Mouse (Mus musculus) hindbrain, embryonic 16.5 days (tissue): Measurements from ENCODE around the gene Ccdc167. TPM values are rescaled to one million over a fixed set of nuclear protein-coding genes. Genes with fewer than 3 reads are reported as not detected.

Experiments used
- ATAC-seq: fragments of 200-750 bp; cut with Nextera tagmentation; 2 replicates; pipeline ENCODE4 v1.8.0; 2017; ENCODE audit warnings: moderate TSS enrichment, moderate library complexity
- H3K27ac ChIP-seq: fragments of 300-500 bp; sonication (generic); 2 replicates; pipeline ENCODE4 v1.5.1; 2014; ENCODE audit warnings: low read depth, mild to moderate bottlenecking, control low read depth, low read length, moderate library complexity
- H3K27me3 ChIP-seq: fragments of 300-500 bp; sonication (generic); replicated peaks from 2 replicates; pipeline ENCODE4 v1.6.1; 2014; ENCODE audit warnings: low read length; ENCODE audit not compliant: control insufficient read depth, insufficient read depth
- H3K36me3 ChIP-seq: fragments of 300-500 bp; sonication (generic); 2 replicates; pipeline ENCODE4 v1.6.1; 2014; ENCODE audit warnings: mild to moderate bottlenecking, low read length, moderate library complexity, mixed read lengths; ENCODE audit not compliant: control insufficient read depth, insufficient read depth
- H3K4me1 ChIP-seq: fragments of 300-500 bp; sonication (generic); 2 replicates; pipeline ENCODE4 v1.6.1; 2014; ENCODE audit warnings: low read depth, low read length; ENCODE audit not compliant: control insufficient read depth, insufficient read depth
- H3K4me2 ChIP-seq: fragments of 300-500 bp; sonication (generic); 2 replicates; pipeline ENCODE4 v1.6.1; 2014; ENCODE audit warnings: mild to moderate bottlenecking, low read length, control low read depth, moderate library complexity
- H3K4me3 ChIP-seq: fragments of 300-500 bp; sonication (generic); 2 replicates; pipeline ENCODE4 v1.5.1; 2014; ENCODE audit warnings: mild to moderate bottlenecking, low read length, control low read depth, moderate library complexity
- H3K9ac ChIP-seq: fragments of 300-500 bp; sonication (generic); 2 replicates; pipeline ENCODE4 v1.6.1; 2014; ENCODE audit warnings: low read depth, mild to moderate bottlenecking, control low read depth, low read length, moderate library complexity
- H3K9me3 ChIP-seq: fragments of 300-500 bp; sonication (generic); 2 replicates; pipeline ENCODE4 v1.6.1; 2014; ENCODE audit warnings: mild to moderate bottlenecking, low read length, moderate library complexity; ENCODE audit not compliant: control insufficient read depth
- WGBS: fragments of 180-500 bp; shearing (Covaris S2); extraction: QIAGEN DNeasy Blood & Tissue Kit; methylation state at CpG from one replicate; pipeline ENCODE4 v1.1.7; 2014; 5-methylcytosine and 5-hydroxymethylcytosine counted together
- polyA plus RNA-seq: library from polyadenylated mRNA; unstranded; fragments of >200 nt; fragmentation: Nextera tagmentation; extraction: Ambion mirVana; gene quantifications from 2 replicates; pipeline ENCODE4 v1.2.1, GENCODE M21; 2015

Ccdc167 gene
- polyA plus RNA-seq, 1 experiment from 2014 or later = 9.3 TPM

DNA sequence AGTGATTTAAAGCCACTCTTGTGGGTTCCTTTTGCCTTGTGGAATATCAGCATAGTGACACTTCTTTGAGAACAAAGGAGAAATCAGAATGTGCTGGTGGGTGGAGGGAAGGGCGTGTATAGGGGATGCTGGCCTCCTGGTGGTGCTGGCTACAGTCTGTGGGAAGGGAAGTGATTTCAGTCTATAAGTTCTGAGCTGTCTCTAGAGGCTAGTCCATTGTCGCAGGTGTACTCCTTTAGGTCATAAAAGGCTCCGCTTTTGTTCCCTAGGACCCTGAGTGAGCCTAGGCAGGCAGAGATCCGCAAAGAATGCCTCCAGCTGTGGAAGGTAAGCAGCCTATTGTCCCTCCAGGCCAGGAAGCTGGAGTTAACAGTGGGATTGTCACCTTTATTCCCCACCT lies 22.3 kb downstream of the Ccdc167 start:
- H3K4me3 ChIP-seq = no peak overlapping the region
- no peaks in the 10 kb centered on the region for H3K4me1 ChIP-seq
- peaks cover 48% of the 10 kb centered on the region for H3K36me3 ChIP-seq
- no peak overlapping the region for H3K9ac ChIP-seq
- H3K27ac ChIP-seq = no peak overlapping the region
- no peaks in the 10 kb centered on the region for H3K27me3 ChIP-seq
- ATAC-seq = no peak
- no peaks in the 10 kb centered on the region for H3K9me3 ChIP-seq
- H3K4me2 ChIP-seq = no peak overlapping the region
- WGBS = 68% methylated on average over 4 of the region's 4 CpGs

DNA sequence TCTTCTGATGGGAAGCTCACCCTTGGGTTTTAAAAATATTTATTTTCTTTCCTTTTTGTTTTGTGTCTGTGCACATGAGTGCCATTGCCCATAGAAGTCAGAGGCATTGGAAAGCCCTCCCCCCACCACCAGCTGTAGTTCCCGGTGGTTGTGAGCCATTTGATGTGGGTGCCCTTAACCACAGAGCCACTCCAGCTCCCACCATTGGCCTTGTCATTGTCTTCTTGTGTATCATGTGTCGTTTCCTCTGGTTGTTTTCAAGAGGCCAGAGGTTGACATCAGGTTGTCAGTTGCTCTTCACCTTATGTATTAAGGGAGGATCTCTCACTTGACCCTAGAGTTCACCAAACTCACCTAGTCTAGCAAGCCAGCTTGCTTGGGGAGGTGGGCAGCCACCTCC lies 23.3 kb downstream of the Ccdc167 start:
- Histone ChIP-seq H3K27me3 (no peaks in the 10 kb centered on the region), H3K36me3 (peaks cover 51% of the 10 kb centered on the region), H3K9me3 (no peaks in the 10 kb centered on the region), H3K4me2 (no peak overlapping the region), H3K4me1 (no peaks in the 10 kb centered on the region), H3K9ac (no peak overlapping the region), H3K27ac (no peak overlapping the region), H3K4me3 (no peak overlapping the region)
- 76% methylated on average over 2 of the region's 2 CpGs for WGBS
- no peak for ATAC-seq

DNA sequence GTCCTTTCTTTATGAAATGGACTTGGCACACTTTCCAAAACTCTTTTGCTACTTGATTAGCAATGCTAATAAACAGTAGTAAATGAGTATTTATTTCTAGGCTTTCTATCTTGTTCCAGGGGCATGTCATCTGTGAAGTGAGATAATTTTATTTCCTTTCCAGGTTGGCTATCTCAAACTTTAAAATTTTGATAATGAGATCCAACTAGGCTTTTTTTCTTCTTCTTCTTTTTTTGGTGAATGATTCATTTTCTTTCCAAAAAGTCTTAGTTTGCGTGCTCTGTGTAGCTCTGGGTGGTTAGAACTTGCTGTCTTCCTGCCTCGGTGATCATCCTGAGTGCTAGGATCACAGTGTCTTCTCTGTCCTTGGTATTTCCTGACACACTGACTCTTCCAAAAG lies 24.0 kb downstream of the Ccdc167 start:
- no peak overlapping the region for H3K4me3 ChIP-seq
- H3K4me1 ChIP-seq = no peaks in the 10 kb centered on the region
- H3K4me2 ChIP-seq = no peak overlapping the region
- H3K27me3 ChIP-seq = no peaks in the 10 kb centered on the region
- no peak overlapping the region for H3K27ac ChIP-seq
- no peak for ATAC-seq
- peaks cover 49% of the 10 kb centered on the region for H3K36me3 ChIP-seq
- WGBS = 95% methylated on average over 2 of the region's 2 CpGs
- H3K9ac ChIP-seq = no peak overlapping the region
- H3K9me3 ChIP-seq = no peaks in the 10 kb centered on the region

DNA sequence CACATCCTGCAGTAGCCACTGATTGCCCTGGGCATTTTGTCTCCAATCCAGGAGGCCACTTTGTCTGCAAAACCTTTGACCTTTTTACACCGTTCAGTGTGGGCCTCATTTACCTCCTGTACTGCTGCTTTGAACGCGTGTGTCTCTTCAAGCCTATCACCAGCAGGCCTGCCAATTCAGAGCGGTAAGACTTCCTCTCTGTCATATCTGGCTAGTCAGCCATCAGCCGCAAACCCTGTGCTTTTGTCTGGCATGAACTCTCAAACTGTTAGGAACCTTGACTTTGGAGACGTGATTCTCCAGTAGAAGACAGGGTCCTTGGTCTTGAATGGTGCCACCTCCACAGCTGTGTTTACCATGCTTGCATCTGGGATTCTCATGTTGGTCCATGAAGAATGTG lies 26.6 kb downstream of the Ccdc167 start:
- Histone ChIP-seq H3K4me1 (no peaks in the 10 kb centered on the region), H3K27me3 (no peaks in the 10 kb centered on the region), H3K36me3 (peaks cover 44% of the 10 kb centered on the region), H3K4me3 (no peak overlapping the region), H3K4me2 (no peak overlapping the region), H3K9me3 (no peaks in the 10 kb centered on the region), H3K9ac (no peak overlapping the region), H3K27ac (no peak overlapping the region)
- WGBS = 78% methylated on average over 6 of the region's 6 CpGs
- ATAC-seq = no peak

DNA sequence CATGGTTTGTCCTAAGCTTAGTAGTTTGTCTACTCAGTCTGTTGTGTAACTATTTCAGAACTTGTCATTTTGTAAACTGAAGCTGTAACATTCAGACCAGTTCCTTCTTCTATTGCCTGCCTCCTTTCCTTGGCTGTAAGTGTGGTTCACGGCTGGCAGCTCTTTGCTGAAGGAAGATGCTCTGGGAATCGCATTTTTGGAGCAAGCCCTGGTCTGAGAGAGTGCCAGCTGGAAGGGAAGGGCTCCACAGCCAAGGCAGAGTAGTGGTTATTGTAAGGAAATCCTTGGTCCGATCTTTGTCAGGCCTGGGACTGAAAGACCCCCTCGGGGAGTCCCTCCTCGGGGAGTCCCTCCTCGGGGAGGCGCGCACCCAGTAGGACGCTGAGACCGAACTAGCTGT lies 28.2 kb downstream of the Ccdc167 start:
- Histone ChIP-seq H3K27me3 (no peaks in the 10 kb centered on the region), H3K36me3 (peaks cover 38% of the 10 kb centered on the region), H3K4me1 (no peaks in the 10 kb centered on the region), H3K4me3 (no peak overlapping the region), H3K9ac (no peak overlapping the region), H3K4me2 (no peak overlapping the region), H3K9me3 (no peaks in the 10 kb centered on the region), H3K27ac (no peak overlapping the region)
- WGBS = 91% methylated on average over 10 of the region's 10 CpGs
- no peak for ATAC-seq

DNA sequence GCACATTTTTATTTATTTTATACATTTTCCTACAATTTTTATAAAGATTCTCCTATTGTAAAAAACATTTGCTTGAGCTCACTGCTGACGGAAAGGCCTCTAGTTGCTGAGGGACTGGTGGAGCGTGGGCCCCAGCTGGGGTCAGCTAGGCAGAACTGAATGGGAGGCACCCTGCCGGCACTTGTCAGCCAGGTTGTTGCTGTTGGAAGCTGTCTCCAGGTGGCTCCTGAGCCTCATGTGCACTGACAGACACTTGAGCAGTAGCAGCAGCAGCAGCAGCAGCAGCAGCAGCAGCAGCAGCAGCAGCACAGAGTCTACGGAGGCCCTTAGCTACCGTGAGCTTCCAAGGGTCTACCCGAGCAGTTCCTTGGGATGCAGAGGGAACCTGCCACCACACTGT lies 29.5 kb downstream of the Ccdc167 start:
- no peak overlapping the region for H3K4me3 ChIP-seq
- WGBS = 75% methylated on average over 6 of the region's 6 CpGs
- H3K27ac ChIP-seq = no peak overlapping the region
- no peaks in the 10 kb centered on the region for H3K27me3 ChIP-seq
- H3K4me2 ChIP-seq = no peak overlapping the region
- no peaks in the 10 kb centered on the region for H3K9me3 ChIP-seq
- H3K4me1 ChIP-seq = no peaks in the 10 kb centered on the region
- H3K9ac ChIP-seq = no peak overlapping the region
- H3K36me3 ChIP-seq = peaks cover 37% of the 10 kb centered on the region
- ATAC-seq = no peak

DNA sequence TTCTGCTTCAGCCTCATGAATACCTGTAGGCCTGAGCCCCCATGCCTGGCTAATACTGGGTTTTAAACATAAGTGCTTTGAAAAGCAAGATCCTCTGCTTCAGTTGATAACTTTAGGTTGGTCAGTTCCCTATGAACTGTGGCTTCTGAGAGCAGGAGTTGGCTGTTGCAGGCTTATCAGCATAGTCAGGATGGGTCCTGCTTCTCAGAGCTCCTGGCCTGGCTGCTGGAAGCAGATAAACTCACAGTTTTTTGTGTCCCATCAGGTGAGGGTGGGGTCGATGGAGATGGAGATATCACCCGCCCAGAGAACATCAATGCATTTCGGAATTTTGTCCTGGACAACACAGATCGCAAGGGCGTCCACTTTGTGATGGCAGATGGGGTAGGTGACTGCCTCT lies 30.1 kb downstream of the Ccdc167 start:
- 98% methylated on average over 5 of the region's 5 CpGs for WGBS
- Histone ChIP-seq H3K9ac (no peak overlapping the region), H3K36me3 (peaks cover 40% of the 10 kb centered on the region), H3K27ac (no peak overlapping the region), H3K9me3 (no peaks in the 10 kb centered on the region), H3K4me2 (no peak overlapping the region), H3K4me1 (no peaks in the 10 kb centered on the region), H3K27me3 (no peaks in the 10 kb centered on the region), H3K4me3 (no peak overlapping the region)
- no peak for ATAC-seq

DNA sequence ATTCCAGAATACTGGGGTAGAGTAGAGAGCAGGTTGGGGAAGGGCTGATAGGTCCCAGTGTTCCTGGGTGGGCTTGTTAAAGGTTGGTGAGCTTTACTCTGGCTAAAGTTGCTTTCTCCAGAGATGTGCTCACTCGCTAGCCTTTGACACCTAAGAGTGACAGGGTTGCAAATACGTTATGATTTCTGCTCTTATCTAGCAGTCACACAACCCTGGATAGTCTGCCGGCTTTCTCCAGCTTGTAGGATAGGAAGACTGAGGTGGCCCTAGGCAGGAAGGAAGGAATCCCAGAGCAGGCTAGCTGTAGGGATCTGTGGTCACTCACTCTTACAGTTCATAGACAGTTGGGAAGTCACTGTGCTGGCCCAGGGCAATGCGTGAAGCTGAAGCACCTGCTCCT lies 32.6 kb downstream of the Ccdc167 start:
- Histone ChIP-seq H3K27me3 (no peaks in the 10 kb centered on the region), H3K4me3 (no peak overlapping the region), H3K4me2 (no peak overlapping the region), H3K9me3 (no peaks in the 10 kb centered on the region), H3K27ac (no peak overlapping the region), H3K4me1 (no peaks in the 10 kb centered on the region; the same call in 1 of the 2 replicates), H3K36me3 (peaks cover 22% of the 10 kb centered on the region), H3K9ac (no peak overlapping the region)
- WGBS = 94% methylated on average over 4 of the region's 4 CpGs
- no peak for ATAC-seq

DNA sequence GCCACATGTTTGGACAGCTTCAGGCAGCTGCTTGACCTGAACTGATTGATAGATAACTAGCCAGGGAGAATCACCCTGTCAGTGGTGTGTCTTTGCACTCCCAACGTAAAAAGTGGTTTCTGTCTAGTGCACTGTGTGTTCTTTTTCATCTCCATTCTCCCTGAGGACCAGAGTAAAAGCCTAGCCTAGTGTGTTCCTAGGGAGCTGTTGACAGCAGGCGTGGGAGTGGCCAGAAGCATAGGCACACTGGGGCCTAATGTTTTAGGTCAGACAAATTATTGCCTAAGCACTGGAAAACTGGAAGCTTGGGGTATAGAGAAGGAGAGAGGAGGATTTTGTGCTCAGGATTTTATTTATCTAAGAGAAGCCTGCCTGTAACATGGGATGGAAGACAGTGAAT lies 33.7 kb downstream of the Ccdc167 start:
- Histone ChIP-seq H3K27ac (no peak overlapping the region), H3K4me1 (no peaks in the 10 kb centered on the region; the same call in 1 of the 2 replicates), H3K36me3 (peaks cover 23% of the 10 kb centered on the region), H3K9me3 (no peaks in the 10 kb centered on the region), H3K9ac (no peak overlapping the region), H3K27me3 (no peaks in the 10 kb centered on the region), H3K4me2 (no peak overlapping the region), H3K4me3 (no peak overlapping the region)
- no peak for ATAC-seq
- 79% methylated on average over 2 of the region's 2 CpGs for whole genome bisulfite sequencing

DNA sequence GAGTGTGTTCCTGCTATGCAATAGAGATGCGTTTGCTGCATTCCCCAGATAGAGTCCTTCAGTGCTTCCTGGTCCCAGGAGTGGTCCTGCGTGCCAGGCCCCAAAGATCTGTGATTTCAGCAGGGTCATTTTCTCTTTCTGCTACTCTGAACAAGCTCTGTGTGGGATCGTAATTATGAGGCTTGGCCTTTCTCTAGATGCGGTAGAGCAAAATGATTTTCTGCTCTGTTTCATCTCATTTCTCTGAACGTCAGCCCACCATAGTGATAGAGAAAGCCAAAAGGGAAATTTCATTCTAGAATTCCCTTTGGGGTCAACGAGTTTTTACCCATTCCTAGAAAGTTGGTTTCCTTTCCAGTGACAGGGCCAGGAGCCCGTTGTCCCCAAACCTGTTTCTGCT lies 34.6 kb downstream of the Ccdc167 start:
- H3K36me3 ChIP-seq = peaks cover 17% of the 10 kb centered on the region
- no peaks in the 10 kb centered on the region for H3K9me3 ChIP-seq
- H3K4me2 ChIP-seq = no peak overlapping the region
- H3K27ac ChIP-seq = no peak overlapping the region
- ATAC-seq = no peak
- H3K4me1 ChIP-seq = no peaks in the 10 kb centered on the region; the same call in 1 of the 2 replicates
- H3K9ac ChIP-seq = no peak overlapping the region
- WGBS = 71% methylated on average over 7 of the region's 7 CpGs
- H3K4me3 ChIP-seq = no peak overlapping the region
- H3K27me3 ChIP-seq = no peaks in the 10 kb centered on the region
